Mouse (Mus musculus): ENCODE measurements around the gene Ubl7. TPM values are rescaled to one million over a fixed set of nuclear protein-coding genes. Genes with fewer than 3 reads are reported as not detected.
"Not testable (repeated sequence)": the region's sequence is repeated elsewhere in the genome, so short reads cannot be mapped to it uniquely, and the experiment has no call there.

The Ubl7 gene
- polyA plus RNA-seq, 1 experiment = 80.0 TPM

DNA sequence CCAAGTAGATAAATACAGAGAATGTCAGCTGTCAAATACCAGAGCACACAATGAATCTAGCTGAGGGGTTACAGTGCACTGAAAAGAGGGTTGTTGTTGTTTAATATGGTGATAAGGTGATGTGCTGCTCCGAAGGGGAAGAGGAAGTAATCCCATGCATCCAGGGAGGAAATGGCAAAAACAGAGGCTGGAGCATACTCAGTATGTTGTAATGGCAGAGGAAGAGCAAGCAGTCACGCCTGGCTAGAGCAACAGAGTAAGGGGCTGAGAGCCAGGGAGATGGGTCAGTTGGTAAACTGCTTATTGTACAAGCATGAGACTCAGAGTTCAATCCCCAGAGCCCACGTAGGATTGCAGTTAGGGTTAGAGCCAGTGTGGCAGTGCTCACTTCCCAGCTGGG lies 31.6 kb upstream of the Ubl7 start:
- TF ChIP-seq POLR2A (IDR thresholded peaks at IDR 0.05; ENCODE audit: borderline replicate concordance, low read depth, low read length) (no peak), CTCF (IDR thresholded peaks at IDR 0.05; ENCODE audit: low read depth, low read length) (no peak)
- Histone ChIP-seq H3K4me3 (ENCODE audit: insufficient read depth, low read length) (no peak overlapping the region), H3K4me1 (ENCODE audit: control insufficient read depth, insufficient read depth, low read length) (peaks cover 13% of the 10 kb centered on the region), H3K27ac (ENCODE audit: insufficient read depth, low read depth, low read length) (no peak overlapping the region)

DNA sequence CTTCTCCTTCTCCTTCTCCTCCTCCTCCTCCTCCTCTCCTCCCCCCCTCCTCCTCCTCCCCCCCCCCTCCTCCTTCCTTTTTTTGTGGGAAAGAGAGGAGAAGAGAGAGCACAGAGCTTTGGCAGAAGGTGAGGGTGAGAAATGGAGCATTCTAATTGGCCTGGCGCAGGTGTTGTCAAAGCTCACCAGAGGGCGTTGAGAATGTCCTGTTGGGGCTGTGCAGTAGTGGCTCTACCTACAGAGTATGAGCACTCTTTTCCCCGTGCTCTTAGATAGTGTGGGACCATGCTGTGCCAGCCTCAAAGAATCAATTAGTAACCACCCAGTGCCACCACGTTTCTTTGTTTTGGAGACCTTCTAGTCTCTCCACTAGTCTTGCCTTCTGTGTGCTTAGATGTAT lies 30.5 kb upstream of the Ubl7 start:
- Histone ChIP-seq H3K4me1 (ENCODE audit: control insufficient read depth, insufficient read depth, low read length) (peaks cover 10% of the 10 kb centered on the region), H3K4me3 (ENCODE audit: insufficient read depth, low read length) (no peak overlapping the region), H3K27ac (ENCODE audit: insufficient read depth, low read depth, low read length) (no peak overlapping the region)
- no peak for TF ChIP-seq POLR2A (IDR thresholded peaks at IDR 0.05; ENCODE audit: borderline replicate concordance, low read depth, low read length)
- no peak for TF ChIP-seq CTCF (IDR thresholded peaks at IDR 0.05; ENCODE audit: low read depth, low read length)

DNA sequence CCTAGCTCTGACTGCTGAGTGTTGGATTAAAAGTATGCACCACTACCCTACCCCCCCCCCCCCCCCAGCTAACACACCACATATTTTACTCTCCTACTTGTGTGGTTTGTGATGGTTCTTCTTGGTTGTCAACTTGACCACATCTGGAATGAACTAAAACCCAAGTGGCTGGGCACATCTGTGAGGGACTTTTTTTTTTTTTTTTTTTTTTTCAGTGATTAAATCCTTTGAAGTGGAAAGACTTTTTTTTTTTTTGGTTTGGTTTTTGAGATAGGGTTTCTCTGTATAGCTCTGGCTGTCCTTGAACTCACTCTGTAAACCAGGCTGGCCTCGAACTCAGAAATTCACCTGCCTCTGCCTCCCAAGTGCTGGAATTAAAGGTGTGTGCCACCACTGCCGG lies 29.0 kb upstream of the Ubl7 start:
- H3K4me1 ChIP-seq (ENCODE audit: control insufficient read depth, insufficient read depth, low read length); H3K27ac ChIP-seq (ENCODE audit: insufficient read depth, low read depth, low read length); H3K4me3 ChIP-seq (ENCODE audit: insufficient read depth, low read length): not testable (repeated sequence)

DNA sequence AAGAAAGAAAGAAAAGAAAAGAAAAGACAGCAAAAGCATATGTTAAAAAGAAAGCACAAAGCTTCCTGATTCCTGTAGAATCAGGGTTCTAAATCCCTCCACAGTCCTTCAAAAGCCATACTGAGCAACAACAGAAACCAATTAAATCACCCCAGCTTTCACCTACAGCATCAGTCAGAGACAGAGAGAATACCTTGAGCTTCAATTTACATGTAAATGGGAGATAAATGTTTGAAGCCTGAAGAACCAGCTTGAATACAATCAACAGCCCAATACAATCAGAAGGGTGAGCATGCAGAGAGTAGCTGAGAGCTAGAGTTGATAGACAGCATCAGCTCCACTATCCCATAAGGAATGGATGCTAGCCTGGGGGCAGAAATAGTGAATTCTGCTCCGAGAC lies 27.4 kb upstream of the Ubl7 start:
- H3K4me3 ChIP-seq (ENCODE audit: insufficient read depth, low read length) = no peak overlapping the region
- H3K27ac ChIP-seq (ENCODE audit: insufficient read depth, low read depth, low read length) = no peak overlapping the region
- TF ChIP-seq POLR2A (IDR thresholded peaks at IDR 0.05; ENCODE audit: borderline replicate concordance, low read depth, low read length) (no peak), CTCF (IDR thresholded peaks at IDR 0.05; ENCODE audit: low read depth, low read length) (no peak)
- peaks cover 12% of the 10 kb centered on the region for H3K4me1 ChIP-seq (ENCODE audit: control insufficient read depth, insufficient read depth, low read length)

DNA sequence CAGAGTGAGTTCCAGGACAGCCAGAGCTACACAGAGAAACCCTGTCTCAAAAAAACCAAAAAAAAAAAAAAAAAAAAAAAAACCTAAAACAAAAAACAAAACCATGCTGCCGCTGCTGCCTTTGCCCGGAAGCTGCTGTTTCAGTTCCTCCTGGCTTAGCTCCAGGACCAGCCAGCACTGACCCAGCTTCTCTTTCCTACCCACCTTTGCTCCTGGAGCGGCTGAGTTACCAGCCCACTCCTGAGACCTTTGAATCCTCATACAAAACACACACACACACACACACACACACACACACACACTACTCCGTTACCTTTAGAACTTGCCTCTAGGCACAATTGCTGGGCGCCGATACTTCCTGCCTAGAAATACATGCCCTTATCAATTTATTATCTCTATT lies 22.7 kb upstream of the Ubl7 start:
- TF ChIP-seq CTCF (IDR thresholded peaks at IDR 0.05; ENCODE audit: low read depth, low read length) (no peak), POLR2A (IDR thresholded peaks at IDR 0.05; ENCODE audit: borderline replicate concordance, low read depth, low read length) (no peak)

DNA sequence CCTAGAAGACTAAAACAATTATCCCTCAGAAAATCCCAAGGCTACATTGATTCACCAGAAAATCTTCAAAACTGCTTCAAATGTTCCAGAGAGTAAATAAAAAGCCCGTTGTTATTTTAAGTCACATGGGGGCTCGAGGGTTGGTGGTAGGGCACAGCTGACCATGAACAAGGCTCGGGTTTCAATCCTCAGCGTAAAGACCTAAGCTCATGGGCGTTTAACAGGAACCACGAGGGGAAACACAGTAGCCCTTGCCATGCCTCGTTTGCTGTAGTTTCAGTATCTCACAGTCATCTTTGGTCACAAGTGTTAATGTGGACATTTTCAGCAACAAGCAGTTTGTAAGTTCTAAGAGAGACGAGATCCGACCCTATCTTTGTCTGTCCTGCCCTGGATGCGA lies 10.3 kb upstream of the Ubl7 start:
- Histone ChIP-seq H3K4me3 (ENCODE audit: insufficient read depth, low read length) (no peak overlapping the region), H3K27ac (ENCODE audit: insufficient read depth, low read depth, low read length) (no peak overlapping the region), H3K4me1 (ENCODE audit: control insufficient read depth, insufficient read depth, low read length) (peaks cover 5% of the 10 kb centered on the region; the same call in 1 of the 2 replicates)
- TF ChIP-seq POLR2A (IDR thresholded peaks at IDR 0.05; ENCODE audit: borderline replicate concordance, low read depth, low read length) (no peak), CTCF (IDR thresholded peaks at IDR 0.05; ENCODE audit: low read depth, low read length) (no peak)

More for the DNA sequence above, 22.7 kb upstream of the Ubl7 start:
- Histone ChIP-seq H3K4me1 (ENCODE audit: control insufficient read depth, insufficient read depth, low read length) (peaks cover 10% of the 10 kb centered on the region), H3K4me3 (ENCODE audit: insufficient read depth, low read length) (peak overlapping the region; percentile 24; the same call in 1 of the 2 replicates), H3K27ac (ENCODE audit: insufficient read depth, low read depth, low read length) (no peak overlapping the region)

DNA sequence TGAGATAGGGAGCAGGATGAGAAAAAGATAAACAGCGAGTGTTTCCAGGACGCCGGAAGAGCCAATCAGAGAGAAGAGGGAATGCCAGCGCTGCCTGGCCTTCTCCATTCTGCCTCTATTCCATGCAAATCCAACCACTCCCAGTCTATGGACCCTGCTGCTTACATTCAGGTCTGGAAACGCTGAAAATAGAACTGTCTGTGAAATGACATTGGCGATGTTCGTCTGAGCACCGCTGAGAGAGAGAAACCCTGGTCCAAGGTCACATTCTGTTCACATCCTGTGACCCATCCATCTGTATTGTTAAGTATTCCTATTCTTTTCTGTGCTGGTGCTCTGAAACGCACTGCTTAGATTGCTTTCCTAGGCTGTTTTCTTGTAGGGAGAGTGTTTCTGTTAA lies 9.6 kb upstream of the Ubl7 start:
- TF ChIP-seq POLR2A (IDR thresholded peaks at IDR 0.05; ENCODE audit: borderline replicate concordance, low read depth, low read length) (no peak), CTCF (IDR thresholded peaks at IDR 0.05; ENCODE audit: low read depth, low read length) (no peak)
- H3K4me1 ChIP-seq (ENCODE audit: control insufficient read depth, insufficient read depth, low read length) = peaks cover 5% of the 10 kb centered on the region; the same call in 1 of the 2 replicates
- H3K4me3 ChIP-seq (ENCODE audit: insufficient read depth, low read length) = no peak overlapping the region
- H3K27ac ChIP-seq (ENCODE audit: insufficient read depth, low read depth, low read length) = no peak overlapping the region

DNA sequence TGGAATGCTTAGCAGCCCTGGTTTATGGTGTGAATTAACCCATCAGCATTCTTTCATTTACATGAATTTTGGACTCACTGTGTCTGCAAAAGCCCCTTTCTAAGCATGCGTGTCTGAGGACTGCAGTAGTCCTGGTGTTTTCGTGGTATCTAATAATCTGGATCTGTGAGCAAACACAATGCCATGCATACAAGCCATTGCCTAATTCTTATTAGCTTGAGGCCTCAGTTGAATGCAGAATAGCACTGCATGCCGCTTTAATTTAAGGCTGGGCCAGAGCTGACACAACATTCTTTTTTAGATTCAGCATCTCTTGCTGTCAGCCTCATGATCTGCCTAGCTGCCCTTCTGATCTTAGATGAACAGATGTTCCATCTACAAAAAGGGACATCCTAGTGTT lies 9.2 kb upstream of the Ubl7 start:
- H3K27ac ChIP-seq (ENCODE audit: insufficient read depth, low read depth, low read length) = no peak overlapping the region
- TF ChIP-seq CTCF (IDR thresholded peaks at IDR 0.05; ENCODE audit: low read depth, low read length) = no peak
- TF ChIP-seq POLR2A (IDR thresholded peaks at IDR 0.05; ENCODE audit: borderline replicate concordance, low read depth, low read length) = no peak
- no peak overlapping the region for H3K4me3 ChIP-seq (ENCODE audit: insufficient read depth, low read length)
- peaks cover 5% of the 10 kb centered on the region; the same call in 1 of the 2 replicates for H3K4me1 ChIP-seq (ENCODE audit: control insufficient read depth, insufficient read depth, low read length)

DNA sequence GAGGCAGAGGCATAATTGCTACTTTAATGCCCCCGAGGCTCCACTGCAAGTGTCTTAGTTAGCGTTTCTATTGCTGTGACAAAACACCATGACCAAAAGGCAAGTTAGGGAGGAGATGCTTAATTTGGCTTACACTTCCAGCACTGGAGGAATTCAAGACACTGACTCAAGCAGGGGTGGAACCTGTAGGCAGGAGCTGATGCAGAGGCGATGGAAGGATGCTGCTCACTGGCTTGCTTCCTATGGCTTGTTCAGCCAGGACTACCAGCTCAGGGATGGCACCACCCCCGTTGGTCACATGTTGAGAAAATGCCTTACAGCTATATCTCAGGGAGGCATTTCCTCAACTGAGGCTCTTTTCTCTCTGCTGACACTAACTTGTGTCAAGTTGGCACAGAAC lies 8.6 kb upstream of the Ubl7 start:
- TF ChIP-seq POLR2A (IDR thresholded peaks at IDR 0.05; ENCODE audit: borderline replicate concordance, low read depth, low read length) (no peak), CTCF (IDR thresholded peaks at IDR 0.05; ENCODE audit: low read depth, low read length) (no peak)
- no peak overlapping the region for H3K27ac ChIP-seq (ENCODE audit: insufficient read depth, low read depth, low read length)
- peaks cover 7% of the 10 kb centered on the region for H3K4me1 ChIP-seq (ENCODE audit: control insufficient read depth, insufficient read depth, low read length)
- H3K4me3 ChIP-seq (ENCODE audit: insufficient read depth, low read length) = no peak overlapping the region

DNA sequence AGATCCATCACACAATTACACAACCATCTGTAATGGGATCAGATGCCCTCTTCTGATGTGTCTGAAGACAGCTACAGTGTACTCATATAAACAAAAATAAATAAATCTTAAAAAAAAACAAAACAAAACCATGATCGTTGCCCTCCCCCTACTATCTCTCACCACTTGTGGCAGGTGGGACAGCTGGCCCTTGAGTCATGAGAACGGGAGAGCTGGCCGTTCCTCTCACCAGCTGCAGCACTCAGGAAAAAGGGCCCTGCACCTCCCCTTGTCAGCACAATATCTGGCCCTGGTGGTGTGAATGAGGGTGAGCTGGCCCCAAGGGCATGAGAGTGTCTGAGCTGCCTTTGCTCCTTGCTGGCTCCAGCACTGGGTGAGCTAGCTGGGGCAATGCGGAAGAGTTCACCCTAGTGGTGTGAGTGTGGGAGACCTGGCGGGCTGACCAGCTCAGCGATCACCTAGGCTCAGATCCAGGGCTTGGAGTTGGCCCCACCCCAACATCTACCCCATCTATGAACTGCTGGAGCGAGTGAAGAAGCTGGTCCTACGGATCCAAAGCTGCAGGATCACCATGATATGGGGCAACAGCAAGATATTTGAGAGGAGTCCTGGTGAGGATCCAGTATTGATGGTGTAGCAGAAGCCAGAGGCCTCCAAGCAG lies 7.1 kb upstream of the Ubl7 start:
- H3K4me3 ChIP-seq (ENCODE audit: insufficient read depth, low read length) = no peak overlapping the region
- H3K4me1 ChIP-seq (ENCODE audit: control insufficient read depth, insufficient read depth, low read length) = peaks cover 6% of the 10 kb centered on the region
- no peak overlapping the region for H3K27ac ChIP-seq (ENCODE audit: insufficient read depth, low read depth, low read length)
- no peak for TF ChIP-seq POLR2A (IDR thresholded peaks at IDR 0.05; ENCODE audit: borderline replicate concordance, low read depth, low read length)
- TF ChIP-seq CTCF (IDR thresholded peaks at IDR 0.05; ENCODE audit: low read depth, low read length) = no peak

DNA sequence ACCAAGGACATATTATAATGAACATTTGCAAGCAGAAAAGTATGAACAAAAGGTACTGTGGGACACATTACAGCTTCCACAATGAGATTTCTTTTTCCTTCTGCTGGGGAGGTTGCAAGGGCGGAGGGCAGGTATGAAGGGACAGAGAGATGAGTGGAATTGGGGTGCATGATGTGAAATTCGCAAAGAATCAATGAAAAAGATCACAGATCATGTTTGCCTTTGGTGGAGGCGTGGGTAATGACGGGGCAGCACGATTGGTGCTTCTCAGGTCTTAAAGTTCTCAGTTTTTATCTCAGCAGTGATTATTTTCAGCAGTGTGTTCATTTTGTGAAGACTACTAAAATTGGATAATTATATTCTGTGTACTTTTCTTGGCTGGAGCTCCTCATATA lies 6.5 kb upstream of the Ubl7 start:
- no peak for TF ChIP-seq POLR2A (IDR thresholded peaks at IDR 0.05; ENCODE audit: borderline replicate concordance, low read depth, low read length)
- TF ChIP-seq CTCF (IDR thresholded peaks at IDR 0.05; ENCODE audit: low read depth, low read length) = no peak
- Histone ChIP-seq H3K27ac (ENCODE audit: insufficient read depth, low read depth, low read length) (no peak overlapping the region), H3K4me1 (ENCODE audit: control insufficient read depth, insufficient read depth, low read length) (peaks cover 4% of the 10 kb centered on the region), H3K4me3 (ENCODE audit: insufficient read depth, low read length) (no peak overlapping the region)
